Mouse (Mus musculus) T-helper 2 cell (primary cell): ENCODE data around the gene Epor.

Experiments used
- in situ Hi-C: fragments of 300-600 bp; cut with MboI, MseI; formaldehyde crosslinking; loops from one replicate; pipeline ENCODE4 v1.15.1; 2025; ENCODE audit warnings: high pct_unique_total_duplicates

Gene Epor

GRCm38 (mm10) chr9:21968883-21969282 lies 5.6 kb upstream of the Epor start:
- in situ Hi-C loops: no loop called here

GRCm38 (mm10) chr9:21962416-21963059 lies 768 bp downstream of the Epor start:
- in situ Hi-C loops: no loop called here

GRCm38 (mm10) chr9:21962010-21962409 lies 1.3 kb downstream of the Epor start:
- in situ Hi-C loops: no loop called here

GRCm38 (mm10) chr9:21961366-21961980 lies 1.8 kb downstream of the Epor start:
- in situ Hi-C loops: no loop called here

GRCm38 (mm10) chr9:21960558-21961208 lies 2.6 kb downstream of the Epor start:
- in situ Hi-C loops: no loop called here

- in situ Hi-C loops: no loop called here
These were observed 3.2 kb downstream of the Epor start for GRCm38 (mm10) chr9:21960135-21960534.

GRCm38 (mm10) chr9:21959244-21959643 lies 4.1 kb downstream of the Epor start:
- in situ Hi-C loops: no loop called here

- in situ Hi-C loops: no loop called here
These were observed 4.9 kb downstream of the Epor start for GRCm38 (mm10) chr9:21958372-21958771.

- in situ Hi-C loops: no loop called here
These were observed 7.6 kb downstream of the Epor start, which contains the start of gene Swsap1 for GRCm38 (mm10) chr9:21955570-21956281. TSS of gene Swsap1 (plus strand) at chr9:21955755.

- in situ Hi-C loops: no loop called here
These were observed 8.1 kb downstream of the Epor start for GRCm38 (mm10) chr9:21955225-21955569.

GRCm38 (mm10) chr9:21954635-21955034 lies 8.7 kb downstream of the Epor start:
- in situ Hi-C loops: no loop called here

- in situ Hi-C loops: no loop called here
These were observed 9.7 kb downstream of the Epor start for GRCm38 (mm10) chr9:21953600-21953999.

GRCm38 (mm10) chr9:21951977-21952376 lies 11.3 kb downstream of the Epor start:
- in situ Hi-C loops: no loop called here

GRCm38 (mm10) chr9:21950322-21950721 lies 13.0 kb downstream of the Epor start:
- in situ Hi-C loops: no loop called here

GRCm38 (mm10) chr9:21948790-21949189 lies 14.5 kb downstream of the Epor start:
- in situ Hi-C loops: no loop called here

- in situ Hi-C loops: no loop called here
These were observed 15.2 kb downstream of the Epor start for GRCm38 (mm10) chr9:21948146-21948545.

- in situ Hi-C loops: no loop called here
These were observed 15.7 kb downstream of the Epor start for GRCm38 (mm10) chr9:21947540-21948130.

GRCm38 (mm10) chr9:21944267-21944666 lies 19.0 kb downstream of the Epor start:
- in situ Hi-C loops: no loop called here

GRCm38 (mm10) chr9:21943638-21944037 lies 19.7 kb downstream of the Epor start:
- in situ Hi-C loops: no loop called here

GRCm38 (mm10) chr9:21943046-21943445 lies 20.3 kb downstream of the Epor start:
- in situ Hi-C loops: no loop called here

GRCm38 (mm10) chr9:21938234-21938855 lies 25.0 kb downstream of the Epor start:
- in situ Hi-C loops: loop anchor here (5.0 kb wide), 1 partner anchor 86 kb away; the partner anchor contains the start of gene Dock6
